Mouse (Mus musculus) spleen, postnatal 0 days (tissue): Measurements from ENCODE around the gene Mogat2. TPM values are rescaled to one million over a fixed set of nuclear protein-coding genes. Genes with fewer than 3 reads are reported as not detected.

ENCODE experiments used
- polyA plus RNA-seq: library from polyadenylated mRNA; unstranded; fragments of >200 nt; fragmentation: Nextera tagmentation; extraction: Ambion mirVana; gene quantifications from 2 replicates; pipeline ENCODE4 v1.2.1, GENCODE M21; 2015

Mogat2 gene
- 0.52 and 1.3 TPM in 2 replicates for polyA plus RNA-seq

DNA sequence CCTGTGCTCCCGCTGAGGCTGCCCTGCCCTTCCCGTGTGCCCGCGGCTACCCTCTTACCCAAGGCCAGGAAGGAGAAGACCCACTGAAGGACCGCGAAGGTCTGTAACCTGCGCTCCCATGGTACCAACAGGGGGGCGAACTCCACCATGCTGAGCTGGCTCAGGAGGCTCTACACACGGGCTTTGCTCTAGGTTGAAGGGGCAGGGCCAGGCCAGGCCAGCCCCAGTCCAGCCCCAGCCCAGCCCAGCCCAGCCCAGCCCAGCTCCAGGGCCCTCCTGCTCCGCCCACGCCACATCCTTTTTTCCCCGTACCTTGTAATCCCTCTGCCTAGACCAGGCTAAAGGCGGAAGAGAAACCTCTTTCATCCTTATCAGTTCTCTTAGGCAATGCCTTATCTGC, at the start of gene Mogat2:
Gene Mogat2, minus strand, starts transcription at position 203 of the 400 bp plus-strand sequence.

DNA sequence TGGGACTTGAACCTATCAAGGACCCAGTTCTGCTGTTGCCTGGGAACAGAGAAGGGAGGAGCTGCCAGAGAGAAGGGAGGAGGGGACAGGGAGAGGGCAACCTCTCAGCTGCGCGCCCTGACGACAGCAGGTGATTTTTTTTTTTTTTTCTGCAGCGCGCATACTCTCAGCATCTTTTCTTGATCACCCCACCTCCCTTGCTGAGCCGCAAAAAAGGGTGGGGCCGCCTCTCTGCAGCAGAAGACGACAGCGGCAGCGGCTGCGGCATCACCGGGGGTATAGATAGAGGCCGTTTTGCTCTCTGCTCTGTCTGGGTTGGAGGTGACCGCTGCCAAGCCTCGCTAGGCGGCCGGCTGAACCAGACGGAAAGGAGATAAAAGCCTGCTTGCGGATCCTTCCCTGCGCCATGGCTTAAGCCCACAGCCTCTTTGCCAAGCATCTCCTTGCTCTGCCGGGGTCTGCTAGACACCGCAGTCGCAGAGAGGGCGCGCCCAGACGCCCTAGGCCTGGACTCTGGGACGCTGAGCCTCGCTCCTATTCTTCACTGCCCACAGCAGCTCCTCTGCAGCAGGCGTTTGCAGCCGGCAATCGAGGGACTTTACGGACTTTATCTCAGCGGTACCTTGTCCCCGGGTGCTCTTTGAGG, 29.0 kb upstream of the Mogat2 start, which contains the start of gene Map6:
Gene Map6, plus strand, starts transcription at position 197 of the 646 bp plus-strand sequence.

DNA sequence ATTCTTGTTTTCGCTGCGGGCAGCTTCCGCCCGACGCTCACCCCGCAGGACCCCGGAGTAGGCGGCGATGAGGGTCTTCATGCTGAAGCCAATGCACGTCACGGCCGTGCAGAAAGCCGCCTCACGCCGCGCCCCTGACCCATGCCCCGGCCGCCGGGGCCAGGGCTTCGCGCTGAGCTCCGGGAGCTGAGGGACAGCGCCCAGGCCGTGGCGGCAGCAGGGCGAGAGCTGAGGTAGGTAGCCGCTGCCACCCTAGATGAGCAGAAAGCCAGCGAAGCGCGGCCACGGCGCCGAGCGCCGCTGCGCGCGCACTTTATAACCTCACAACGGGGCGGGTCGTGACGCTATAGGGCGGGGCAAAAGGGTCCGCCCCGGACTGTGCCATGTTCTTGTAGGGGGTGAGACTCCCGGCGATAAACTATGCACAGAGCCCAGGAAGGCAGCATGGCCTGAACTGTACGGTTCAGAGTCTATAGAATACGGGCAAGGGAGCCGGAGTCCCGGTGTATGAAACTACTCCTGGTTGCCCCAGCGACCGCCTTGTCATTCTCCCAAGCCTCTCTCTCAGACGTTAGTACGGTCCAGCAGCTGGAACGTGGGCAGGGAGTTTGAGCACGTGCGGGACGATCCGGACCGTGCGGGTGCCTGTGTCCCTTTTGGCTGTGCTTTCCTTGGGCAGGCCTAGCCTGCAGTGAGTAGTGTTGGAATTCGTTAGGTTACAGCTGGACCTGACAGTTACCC, 55.8 kb downstream of the Mogat2 start, which contains the start of gene Dgat2:
Gene Dgat2, minus strand, starts transcription at position 288 of the 741 bp plus-strand sequence.

Other genes with a start within 250 kb of the Mogat2 start
- 14.2 and 17.9 TPM in 2 replicates for gene Uvrag, start 97.5 kb downstream of the Mogat2 start, polyA plus RNA-seq
- 8.2 and 11.0 TPM in 2 replicates for gene Dgat2, start 55.9 kb downstream of the Mogat2 start, polyA plus RNA-seq
- gene Map6, start 28.8 kb upstream of the Mogat2 start, polyA plus RNA-seq = 0.45 and 0.49 TPM in 2 replicates
- 147 and 183 TPM in 2 replicates for gene Serpinh1, start 114.6 kb upstream of the Mogat2 start, polyA plus RNA-seq
- 4.0 and 5.3 TPM in 2 replicates for gene Gdpd5, start 142.8 kb upstream of the Mogat2 start, polyA plus RNA-seq
- gene Klhl35, start 227.4 kb upstream of the Mogat2 start, polyA plus RNA-seq = 0.72 and 1.3 TPM in 2 replicates
- 744 and 779 TPM in 2 replicates for gene Rps3, start 245.1 kb upstream of the Mogat2 start, polyA plus RNA-seq